Mouse (Mus musculus) forebrain, embryonic 11.5 days (tissue): Measurements from ENCODE around the gene Tnfsf14. TPM values are rescaled to one million over a fixed set of nuclear protein-coding genes. Genes with fewer than 3 reads are reported as not detected.
A peak's percentile ranks its signal among the peaks of the same experiment; 100 is the strongest.

ENCODE experiments used
- ATAC-seq: fragments of 200-750 bp; cut with Nextera tagmentation; replicated peaks from 2 replicates; pipeline ENCODE4 v1.8.0; 2017; ENCODE audit warnings: moderate TSS enrichment; ENCODE audit not compliant: low FRiP score
- DNase-seq: peaks from one replicate; pipeline ENCODE4 v3.0.0-alpha.2; 2017; ENCODE audit warnings: low spot score
- H3K27ac ChIP-seq: fragments of 300-500 bp; sonication (generic); 2 replicates; pipeline ENCODE4 v1.5.1; 2014; ENCODE audit warnings: low read depth, low read length
- H3K27me3 ChIP-seq: fragments of 300-500 bp; sonication (generic); 2 replicates; pipeline ENCODE4 v1.6.1; 2014; ENCODE audit warnings: mild to moderate bottlenecking, low read length, mixed read lengths; ENCODE audit not compliant: control insufficient read depth, insufficient read depth
- H3K36me3 ChIP-seq: fragments of 300-500 bp; sonication (generic); 2 replicates; pipeline ENCODE4 v1.6.1; 2014; ENCODE audit warnings: mild to moderate bottlenecking, low read length, moderate library complexity, mixed read lengths; ENCODE audit not compliant: control insufficient read depth, insufficient read depth
- H3K4me1 ChIP-seq: fragments of 300-500 bp; sonication (generic); replicated peaks from 2 replicates; pipeline ENCODE4 v1.6.1; 2014; ENCODE audit warnings: low read length, mixed read lengths; ENCODE audit not compliant: control insufficient read depth, insufficient read depth
- H3K4me2 ChIP-seq: fragments of 300-500 bp; sonication (generic); 2 replicates; pipeline ENCODE4 v1.6.1; 2014; ENCODE audit warnings: low read depth, mild to moderate bottlenecking, low read length, moderate library complexity, mixed read lengths; ENCODE audit not compliant: severe bottlenecking
- H3K4me3 ChIP-seq: fragments of 300-500 bp; sonication (generic); 2 replicates; pipeline ENCODE4 v1.5.1; 2014; ENCODE audit warnings: low read depth, low read length
- H3K9ac ChIP-seq: fragments of 300-500 bp; sonication (generic); 2 replicates; pipeline ENCODE4 v1.6.1; 2014; ENCODE audit warnings: low read length
- H3K9me3 ChIP-seq: fragments of 300-500 bp; sonication (generic); 2 replicates; pipeline ENCODE4 v1.6.1; 2016; ENCODE audit warnings: low read length, mixed read lengths; ENCODE audit not compliant: control insufficient read depth
- WGBS: fragments of 180-500 bp; shearing (Covaris S2); extraction: QIAGEN DNeasy Blood & Tissue Kit; methylation state at CpG from one replicate; pipeline ENCODE4 v1.1.7; 2014; 5-methylcytosine and 5-hydroxymethylcytosine counted together
- polyA plus RNA-seq: library from polyadenylated mRNA; unstranded; fragments of >200 nt; fragmentation: Nextera tagmentation; extraction: Ambion mirVana; gene quantifications from 2 replicates; pipeline ENCODE4 v1.2.1, GENCODE M21; 2014

Gene Tnfsf14
- polyA plus RNA-seq, 1 experiment from 2014 or later: 0.13 TPM

GRCm38 (mm10) chr17:57218335-57218900 lies 24.4 kb upstream of the Tnfsf14 start:
- Histone ChIP-seq H3K9ac (no peak overlapping the region), H3K4me2 (no peak overlapping the region), H3K4me1 (no peaks in the 10 kb centered on the region), H3K9me3 (no peaks in the 10 kb centered on the region), H3K27me3 (no peaks in the 10 kb centered on the region), H3K27ac (no peak overlapping the region), H3K36me3 (no peaks in the 10 kb centered on the region), H3K4me3 (no peak overlapping the region)
- ATAC-seq (no peak), DNase-seq (peak; percentile 47)
- WGBS: 82% methylated on average over 12 of the region's 12 CpGs

- Histone ChIP-seq H3K9ac (no peak overlapping the region), H3K4me3 (no peak overlapping the region), H3K36me3 (no peaks in the 10 kb centered on the region), H3K27me3 (no peaks in the 10 kb centered on the region), H3K4me1 (no peaks in the 10 kb centered on the region), H3K9me3 (no peaks in the 10 kb centered on the region), H3K4me2 (no peak overlapping the region), H3K27ac (no peak overlapping the region)
- no peak for ATAC-seq
- DNase-seq: no peak
- WGBS: 51% methylated on average over 13 of the region's 13 CpGs
Measured at GRCm38 (mm10) chr17:57214676-57215387, 20.9 kb upstream of the Tnfsf14 start.

- no peak for ATAC-seq
- H3K36me3 ChIP-seq: no peaks in the 10 kb centered on the region
- 63% methylated on average over 9 of the region's 9 CpGs for WGBS
Measured at GRCm38 (mm10) chr17:57211501-57211900, 17.5 kb upstream of the Tnfsf14 start.

GRCm38 (mm10) chr17:57209330-57209729 lies 15.4 kb upstream of the Tnfsf14 start:
- ATAC-seq: no peak
- Histone ChIP-seq H3K27ac (no peak overlapping the region), H3K9ac (no peak overlapping the region), H3K36me3 (no peaks in the 10 kb centered on the region), H3K27me3 (no peaks in the 10 kb centered on the region), H3K4me3 (no peak overlapping the region), H3K9me3 (no peaks in the 10 kb centered on the region), H3K4me1 (no peaks in the 10 kb centered on the region), H3K4me2 (no peak overlapping the region)
- no peak for DNase-seq
- 72% methylated on average over 4 of the region's 4 CpGs for WGBS

More at GRCm38 (mm10) chr17:57211501-57211900, 17.5 kb upstream of the Tnfsf14 start:
- no peaks in the 10 kb centered on the region for H3K27me3 ChIP-seq
- H3K9ac ChIP-seq: no peak overlapping the region
- H3K27ac ChIP-seq: no peak overlapping the region
- no peak for DNase-seq
- no peak overlapping the region for H3K4me3 ChIP-seq
- H3K9me3 ChIP-seq: no peaks in the 10 kb centered on the region
- H3K4me1 ChIP-seq: no peaks in the 10 kb centered on the region
- H3K4me2 ChIP-seq: no peak overlapping the region

GRCm38 (mm10) chr17:57207938-57208337 lies 14.0 kb upstream of the Tnfsf14 start:
- no peak for ATAC-seq
- H3K9ac ChIP-seq: no peak overlapping the region
- no peaks in the 10 kb centered on the region for H3K36me3 ChIP-seq
- no peak overlapping the region for H3K27ac ChIP-seq
- 93% methylated on average over 3 of the region's 3 CpGs for WGBS
- no peaks in the 10 kb centered on the region for H3K9me3 ChIP-seq
- DNase-seq: no peak
- H3K4me1 ChIP-seq: no peaks in the 10 kb centered on the region
- no peak overlapping the region for H3K4me2 ChIP-seq
- no peak overlapping the region for H3K4me3 ChIP-seq
- no peaks in the 10 kb centered on the region for H3K27me3 ChIP-seq

DNA sequence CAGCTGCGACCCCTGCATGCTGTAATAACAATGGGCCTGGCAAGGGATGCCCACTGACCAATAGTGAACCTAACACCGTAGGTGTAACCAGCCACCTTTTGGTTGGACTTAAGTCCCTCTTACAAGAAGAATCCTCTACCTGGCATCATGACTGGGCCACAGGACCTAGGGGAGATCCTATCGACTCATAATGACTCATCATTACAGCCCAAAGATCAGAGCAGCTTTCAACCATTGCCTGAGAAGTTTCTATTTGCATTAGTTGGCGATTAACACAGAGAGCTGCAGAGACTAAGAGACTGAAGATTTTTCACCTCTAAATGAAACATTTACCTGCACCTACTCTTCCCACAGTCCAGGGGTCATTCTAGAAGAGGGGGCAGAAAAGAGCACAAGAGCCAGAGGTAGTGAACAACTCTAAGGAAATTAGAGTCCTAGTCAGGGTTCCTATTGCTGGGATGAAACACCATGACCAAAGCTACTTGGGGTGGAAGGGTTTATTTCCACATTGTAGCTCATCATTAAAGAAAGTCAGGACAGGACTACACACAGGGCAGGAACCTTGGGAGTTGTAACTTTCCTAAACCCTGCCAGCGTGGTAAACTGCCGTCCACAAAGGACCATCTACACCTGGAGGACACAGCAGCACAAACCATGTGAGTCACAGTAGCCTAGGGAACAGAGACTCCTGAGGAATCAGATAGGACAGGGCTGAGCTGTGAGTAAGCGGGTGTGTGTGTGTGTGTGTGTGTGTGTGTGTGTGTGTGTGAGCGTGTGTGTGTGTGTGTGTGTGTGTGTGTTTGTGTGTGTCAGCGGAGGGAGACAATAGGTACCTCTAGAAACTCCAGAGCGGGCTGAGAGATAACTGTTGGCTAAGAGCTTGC lies 8.1 kb upstream of the Tnfsf14 start:
- Histone ChIP-seq H3K9ac (no peak overlapping the region), H3K4me2 (no peak overlapping the region), H3K4me3 (no peak overlapping the region), H3K27me3 (no peaks in the 10 kb centered on the region), H3K4me1 (no peaks in the 10 kb centered on the region), H3K27ac (no peak overlapping the region), H3K9me3 (no peaks in the 10 kb centered on the region), H3K36me3 (no peaks in the 10 kb centered on the region)
- ATAC-seq (no peak), DNase-seq (no peak)
- 79% methylated on average over 10 of the region's 10 CpGs for WGBS

DNA sequence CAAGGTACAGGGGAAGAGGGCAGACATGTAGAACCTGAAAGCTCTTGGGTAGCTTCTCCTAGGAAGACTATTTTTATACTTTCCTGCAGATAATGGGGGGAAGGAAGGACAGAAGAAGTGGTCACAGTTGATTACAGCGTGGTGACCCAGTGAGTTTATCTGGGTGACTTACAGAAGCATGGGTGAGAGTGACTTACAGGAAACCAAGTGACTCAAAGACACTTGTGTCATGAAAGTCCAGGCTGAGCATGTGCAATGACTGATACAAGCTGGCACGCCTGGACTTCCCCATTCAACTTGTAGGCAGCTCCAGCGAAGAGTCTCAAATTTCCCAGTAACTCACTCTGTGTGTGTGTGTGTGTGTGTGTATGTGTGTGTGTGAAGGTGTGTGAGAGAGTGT lies 4.3 kb upstream of the Tnfsf14 start:
- DNase-seq (no peak), ATAC-seq (no peak)
- no peaks in the 10 kb centered on the region for H3K4me1 ChIP-seq
- no peak overlapping the region for H3K4me2 ChIP-seq
- H3K9me3 ChIP-seq: no peaks in the 10 kb centered on the region
- 90% methylated on average over 3 of the region's 3 CpGs for WGBS
- H3K27ac ChIP-seq: no peak overlapping the region
- no peaks in the 10 kb centered on the region for H3K36me3 ChIP-seq
- no peak overlapping the region for H3K4me3 ChIP-seq
- no peak overlapping the region for H3K9ac ChIP-seq
- no peaks in the 10 kb centered on the region for H3K27me3 ChIP-seq

GRCm38 (mm10) chr17:57195326-57196010 lies 1.5 kb upstream of the Tnfsf14 start:
- DNase-seq (no peak), ATAC-seq (no peak)

More at GRCm38 (mm10) chr17:57195326-57196010, 1.5 kb upstream of the Tnfsf14 start:
- H3K9ac ChIP-seq: no peak overlapping the region
- no peaks in the 10 kb centered on the region for H3K27me3 ChIP-seq
- no peaks in the 10 kb centered on the region for H3K9me3 ChIP-seq
- no peak overlapping the region for H3K4me2 ChIP-seq
- no peaks in the 10 kb centered on the region for H3K36me3 ChIP-seq
- 79% methylated on average over 8 of the region's 8 CpGs for WGBS
- H3K4me3 ChIP-seq: no peak overlapping the region
- H3K27ac ChIP-seq: no peak overlapping the region
- no peaks in the 10 kb centered on the region for H3K4me1 ChIP-seq
